Mouse (Mus musculus): ENCODE measurements around the gene Agtrap.
"Not testable (repeated sequence)": the region's sequence is repeated elsewhere in the genome, so short reads cannot be mapped to it uniquely, and the experiment has no call there.

Agtrap gene

DNA sequence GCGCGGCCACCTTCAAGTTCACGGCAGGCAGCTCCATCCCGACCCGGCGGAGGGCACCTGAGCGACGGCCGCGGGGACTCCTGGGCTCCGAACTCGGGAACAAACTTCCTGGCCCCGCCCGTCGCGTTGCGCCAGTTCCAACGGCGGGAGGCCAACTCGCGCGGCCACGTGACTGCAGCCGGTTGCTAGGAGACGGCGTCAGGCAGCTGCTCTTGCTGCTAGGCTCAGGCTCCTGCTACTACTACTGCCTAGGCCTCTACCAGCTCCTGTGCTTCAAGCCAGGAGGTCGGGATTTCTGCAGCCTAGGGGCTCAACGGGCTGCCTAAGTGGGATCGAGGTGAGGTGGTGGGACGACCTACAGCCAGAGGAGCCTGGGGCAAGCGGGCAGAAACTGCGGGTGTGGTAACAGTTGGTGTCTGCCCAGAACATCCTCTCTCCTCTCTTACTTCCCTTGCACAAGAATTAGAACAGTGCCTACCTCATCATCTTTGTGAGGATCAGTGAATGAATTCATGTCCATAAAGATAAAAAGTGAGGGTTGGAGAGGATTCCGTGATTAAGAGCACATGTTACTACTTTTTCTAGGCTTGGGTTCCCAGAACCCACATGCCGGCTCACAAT, at the start of gene Agtrap:
TSS of gene Agtrap (minus strand) at position 125 of the 621 bp plus-strand sequence.
- peak; percentile 72 to 83 for DNase-seq (ENCODE audit: low read depth in 1 of 2, low spot score in 2 of 2)

DNA sequence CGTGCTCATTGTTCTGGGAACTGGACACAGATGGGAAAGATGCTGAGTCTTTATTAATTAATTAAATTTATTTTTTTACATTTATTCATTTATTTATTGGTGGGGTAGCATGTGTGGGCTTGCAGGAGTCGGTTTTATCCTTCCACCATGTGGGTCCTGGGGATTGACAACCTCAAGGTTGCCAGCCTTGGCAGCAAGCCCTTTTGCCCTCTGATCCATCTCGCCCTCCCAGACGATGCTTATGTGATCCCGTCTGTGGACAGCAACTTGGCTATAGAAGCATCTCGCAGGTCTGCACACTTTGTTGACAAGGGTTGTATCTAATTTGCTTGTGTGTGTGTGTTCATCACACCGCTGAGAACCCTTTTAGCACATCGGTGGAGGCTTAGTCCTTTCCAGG, 49.7 kb upstream of the Agtrap start:
- no peak for DNase-seq (ENCODE audit: low read depth in 1 of 2, low spot score in 2 of 2)

DNA sequence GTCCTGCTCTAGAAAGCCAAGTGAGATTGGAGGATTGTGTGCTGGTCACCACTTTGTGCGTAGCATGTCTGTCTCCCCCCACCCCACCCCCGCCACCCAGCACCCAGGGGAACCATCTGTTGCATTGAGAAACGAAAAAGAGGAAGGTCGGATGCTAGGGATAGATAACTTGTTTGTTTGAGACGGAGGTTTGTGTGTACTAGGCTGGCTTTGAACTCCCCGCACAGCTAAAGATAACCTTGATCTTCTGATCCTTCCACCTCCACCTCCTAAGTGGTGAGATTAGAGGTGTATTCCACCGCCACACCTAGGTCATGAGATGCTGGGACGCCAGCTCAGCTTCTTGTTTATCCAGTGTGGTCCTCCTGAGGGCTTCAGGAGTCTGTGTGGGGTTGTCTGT, 47.2 kb upstream of the Agtrap start:
- DNase-seq (ENCODE audit: low read depth in 1 of 2, low spot score in 2 of 2): no peak

DNA sequence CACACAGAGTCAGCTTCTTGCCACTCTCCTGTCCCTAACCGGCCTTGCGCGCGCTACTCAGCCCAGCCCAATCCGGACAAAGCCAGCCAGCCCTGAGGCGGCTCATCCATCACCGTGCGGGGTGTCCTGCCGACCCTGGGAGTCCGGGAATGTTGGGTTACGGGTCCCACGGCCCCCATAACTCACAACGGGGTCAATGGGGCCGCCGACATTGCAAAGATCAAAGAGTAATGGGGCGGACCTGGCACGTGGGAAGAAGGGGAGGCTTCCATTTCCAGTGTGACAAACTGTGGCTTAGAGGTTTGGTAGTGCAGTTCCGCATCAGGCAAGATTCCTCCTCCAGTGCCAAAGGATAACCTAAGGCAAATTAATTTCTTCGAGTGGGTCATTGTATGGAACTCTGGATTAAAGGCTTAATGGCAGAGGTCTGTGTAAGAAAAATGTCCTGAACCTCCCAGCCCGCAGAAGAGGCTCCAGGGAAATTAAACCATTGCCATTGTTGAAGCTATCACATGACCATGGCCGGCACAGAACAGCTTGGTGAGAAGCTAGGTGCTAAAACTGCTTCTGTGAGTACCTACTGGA, 43.8 kb upstream of the Agtrap start:
- DNase-seq (ENCODE audit: low read depth in 1 of 2, low spot score in 2 of 2): no peak

DNA sequence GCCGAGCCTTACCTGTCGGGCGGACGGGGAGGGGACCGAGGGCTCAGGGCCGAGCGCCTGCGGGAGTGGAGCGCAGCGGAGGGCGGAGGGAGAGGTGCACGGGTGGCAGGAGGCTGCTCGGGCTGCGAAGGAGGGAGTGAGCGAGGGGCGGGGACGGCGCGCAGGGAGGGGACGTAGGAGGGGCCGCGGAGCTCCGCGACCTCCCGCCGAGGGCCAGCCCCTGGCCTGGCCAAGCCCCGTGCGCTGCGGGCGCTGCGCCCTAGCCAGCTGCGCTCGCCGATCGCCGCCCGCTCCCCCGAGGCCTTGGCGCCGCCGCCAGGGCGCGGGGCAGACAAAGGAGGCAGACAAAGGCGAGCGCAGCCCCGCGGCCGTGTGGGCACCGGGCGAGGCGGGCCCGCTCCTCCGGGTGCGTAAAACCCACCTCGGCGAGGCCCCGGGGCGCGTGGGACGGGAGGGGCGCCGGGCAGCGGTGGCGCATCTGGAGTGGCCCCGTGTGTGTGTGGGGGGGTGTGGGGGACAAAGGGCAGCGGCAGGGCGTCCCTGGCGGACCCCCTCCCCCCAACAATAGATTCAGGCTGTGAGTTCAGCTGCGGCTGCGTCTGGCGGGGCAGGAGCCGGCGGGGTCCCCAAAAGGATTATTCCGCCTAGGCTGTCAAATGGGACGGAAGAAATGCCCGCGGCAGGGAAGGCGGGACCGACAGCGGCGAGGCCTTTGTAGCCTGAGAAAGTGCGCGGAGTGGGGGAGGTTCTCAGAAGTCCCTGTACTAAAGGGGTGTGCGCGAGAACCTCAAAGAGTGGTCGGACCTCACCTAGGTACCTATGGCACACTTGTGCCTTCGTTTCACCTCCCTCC, 43.0 kb upstream of the Agtrap start, which contains the start of gene Draxin:
TSS of gene Draxin (minus strand) at position 138 of the 853 bp plus-strand sequence.
- no peak for DNase-seq (ENCODE audit: low read depth in 1 of 2, low spot score in 2 of 2)

DNA sequence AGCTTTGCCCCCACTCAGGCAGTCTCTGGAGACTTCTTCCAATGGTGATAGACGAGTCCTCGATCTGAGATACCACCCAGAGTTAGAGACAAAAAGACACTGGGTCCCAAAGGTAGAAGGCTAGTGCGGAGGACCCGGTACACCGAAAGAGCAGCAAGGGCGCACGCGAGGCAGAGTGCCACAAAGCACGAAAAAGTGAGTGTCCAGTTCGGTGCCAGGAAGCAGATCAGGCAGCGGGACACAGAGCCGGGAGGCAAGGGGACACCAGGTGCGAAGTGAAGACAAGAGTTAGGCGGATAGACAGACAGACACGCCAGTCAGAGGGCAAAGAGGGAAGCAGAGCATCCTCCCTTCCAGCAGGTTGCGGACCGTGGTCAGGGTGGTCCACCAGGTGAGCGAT, 42.3 kb upstream of the Agtrap start, which contains the start of gene Mad2l2:
TSS of gene Mad2l2 (plus strand) at position 252 of the 400 bp plus-strand sequence.
- DNase-seq (ENCODE audit: low read depth in 1 of 2, low spot score in 2 of 2): no peak

DNA sequence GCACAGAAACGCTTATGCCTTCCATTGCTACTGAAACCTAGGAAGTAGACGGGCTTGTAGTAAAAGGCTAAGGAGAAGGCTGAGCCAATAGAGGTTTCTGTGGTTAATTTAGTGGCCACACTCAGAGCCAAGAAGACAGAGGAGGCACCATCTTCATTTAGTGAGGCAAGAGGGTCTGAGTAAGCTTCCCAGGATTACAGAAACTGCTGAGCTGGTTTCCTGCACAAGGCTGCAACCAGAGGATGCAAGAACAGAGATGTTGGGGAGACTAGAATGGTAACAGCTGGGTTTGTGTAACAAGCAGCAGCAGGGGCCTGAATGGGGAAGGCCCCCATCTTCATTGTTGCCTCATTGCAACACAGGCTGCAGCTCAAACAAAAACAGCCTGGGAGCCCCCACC, 40.8 kb upstream of the Agtrap start:
- no peak for DNase-seq (ENCODE audit: low read depth in 1 of 2, low spot score in 2 of 2)

DNA sequence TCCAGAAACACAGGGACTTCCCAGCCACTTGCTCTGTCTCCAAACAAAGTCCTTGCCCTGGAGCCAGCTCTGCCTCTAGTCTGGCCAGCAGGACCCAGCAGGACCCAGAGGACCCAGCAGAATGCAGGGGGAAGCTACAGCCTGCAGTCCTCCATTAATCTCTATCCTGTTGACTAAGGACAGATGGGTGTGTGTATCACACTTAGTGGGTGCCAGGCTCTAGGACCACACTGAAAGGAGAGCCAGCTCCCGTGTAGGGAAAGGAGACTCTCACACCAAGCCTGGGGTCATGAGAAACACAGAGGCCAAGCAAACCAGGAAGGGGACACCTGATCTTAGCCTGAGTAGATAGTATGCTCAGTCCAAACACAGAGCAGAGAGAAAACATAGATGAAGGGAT, 40.4 kb upstream of the Agtrap start:
- no peak for DNase-seq (ENCODE audit: low read depth in 1 of 2, low spot score in 2 of 2)

DNA sequence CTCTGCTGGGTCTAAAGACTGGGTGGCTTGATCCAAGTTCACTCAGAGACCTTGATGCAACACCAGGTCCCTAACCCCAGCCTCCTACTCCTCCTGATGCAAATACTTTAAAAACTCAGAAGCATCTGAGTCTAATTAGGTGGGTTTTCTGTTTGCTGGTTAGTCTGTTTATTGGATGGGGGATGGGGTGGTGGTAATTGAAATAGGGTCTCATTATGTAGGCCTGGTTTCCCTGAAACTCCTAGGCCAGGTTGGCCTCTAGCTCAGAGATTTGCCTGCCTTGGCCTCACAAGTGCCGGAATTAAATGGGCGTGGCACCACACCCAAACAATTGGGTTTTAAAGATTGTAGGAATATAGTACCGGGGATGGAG, 34.8 kb upstream of the Agtrap start:
- no peak for DNase-seq (ENCODE audit: low read depth in 1 of 2, low spot score in 2 of 2)

DNA sequence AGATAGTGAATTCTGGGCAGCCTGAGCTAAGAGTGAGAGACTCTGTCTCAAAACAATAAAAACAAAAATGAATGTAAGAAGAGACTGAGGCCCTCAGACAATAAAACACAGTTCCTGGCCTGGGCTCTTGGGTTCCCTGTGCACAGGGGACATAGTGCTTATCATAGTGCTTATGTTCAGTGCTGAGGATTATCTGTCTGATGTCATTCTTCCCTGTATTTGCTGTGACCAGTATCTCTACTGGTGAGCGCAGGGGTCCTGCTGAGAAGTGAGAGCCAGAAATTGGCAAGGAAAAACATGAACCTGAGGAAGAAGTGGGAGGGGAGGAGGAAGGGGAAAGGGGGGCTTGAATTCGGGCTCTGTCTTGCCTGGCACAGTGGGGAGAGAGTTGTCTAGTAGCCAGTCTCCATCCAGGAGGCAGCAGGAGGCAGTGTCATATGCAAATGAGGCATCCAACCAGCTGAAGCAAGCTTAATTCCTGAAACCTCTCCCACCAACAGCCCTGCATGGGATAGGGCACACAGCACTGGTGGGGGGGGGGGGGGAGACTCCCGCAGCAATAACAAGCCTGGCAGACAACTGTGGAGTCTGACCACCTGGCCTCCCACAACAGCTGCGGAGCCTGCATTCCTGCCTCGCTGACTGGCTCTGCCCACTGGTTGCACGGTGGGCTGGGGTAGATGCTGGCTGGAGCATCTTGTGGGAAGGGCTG, 34.3 kb upstream of the Agtrap start:
- DNase-seq (ENCODE audit: low read depth in 1 of 2, low spot score in 2 of 2): no peak

DNA sequence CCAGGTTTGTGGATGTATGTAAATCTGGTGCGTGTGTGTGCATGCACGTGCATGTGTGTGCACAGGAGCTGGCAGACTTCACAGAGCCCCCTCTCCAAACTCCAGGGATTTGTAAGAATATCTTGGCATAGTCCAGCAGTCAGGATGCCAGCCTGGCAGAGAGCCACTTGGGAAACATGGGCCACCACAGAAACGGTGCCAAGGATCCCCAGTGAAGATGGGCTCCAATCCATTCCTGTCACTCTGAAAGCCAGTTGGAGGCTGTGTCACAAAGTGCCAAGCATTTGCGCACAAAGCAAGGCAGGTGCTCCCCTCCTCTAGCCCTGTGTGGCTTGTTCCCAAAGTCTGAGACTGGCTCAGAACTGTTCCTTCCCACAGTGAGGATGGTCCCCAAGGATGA, 33.5 kb upstream of the Agtrap start:
- DNase-seq (ENCODE audit: low read depth in 1 of 2, low spot score in 2 of 2): no peak

DNA sequence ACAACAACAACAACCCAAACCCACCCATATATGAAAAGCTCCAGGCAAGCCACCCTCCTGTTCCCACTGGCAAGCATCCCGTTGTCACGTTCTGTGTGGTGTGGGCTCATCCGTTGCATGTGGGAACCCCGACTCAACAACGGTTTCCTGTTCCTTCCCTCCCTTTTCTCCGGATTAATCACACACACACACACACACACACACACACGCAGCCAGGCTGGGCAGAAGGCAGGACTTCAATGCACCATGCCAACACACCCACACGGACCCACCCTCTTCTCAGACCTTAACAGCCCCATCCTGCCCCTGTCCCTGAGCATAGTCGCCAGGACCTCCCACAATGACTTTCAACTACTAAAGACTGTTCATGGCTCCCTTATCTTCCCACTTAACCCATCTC, 32.7 kb upstream of the Agtrap start:
- no peak for DNase-seq (ENCODE audit: low read depth in 1 of 2, low spot score in 2 of 2)

DNA sequence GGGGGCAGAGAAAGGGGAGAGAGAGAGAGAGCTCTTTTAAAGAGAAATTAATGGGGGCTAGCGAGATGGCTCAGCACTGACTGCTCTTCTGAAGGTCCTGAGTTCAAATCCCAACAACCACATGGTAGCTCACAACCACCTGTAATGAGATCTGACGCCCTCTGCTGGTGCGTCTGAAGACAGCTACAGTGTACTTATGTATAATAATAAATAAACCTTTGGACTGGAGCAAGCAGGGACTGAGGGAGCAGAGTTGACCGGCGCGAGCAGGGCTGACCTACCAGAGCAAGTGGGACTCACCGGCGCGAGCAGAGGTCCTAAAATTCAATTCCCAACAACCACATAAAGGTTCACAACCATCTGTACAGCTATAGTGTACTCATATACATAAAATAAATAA, 31.7 kb upstream of the Agtrap start:
- DNase-seq (ENCODE audit: low read depth in 1 of 2, low spot score in 2 of 2): not testable (repeated sequence)

DNA sequence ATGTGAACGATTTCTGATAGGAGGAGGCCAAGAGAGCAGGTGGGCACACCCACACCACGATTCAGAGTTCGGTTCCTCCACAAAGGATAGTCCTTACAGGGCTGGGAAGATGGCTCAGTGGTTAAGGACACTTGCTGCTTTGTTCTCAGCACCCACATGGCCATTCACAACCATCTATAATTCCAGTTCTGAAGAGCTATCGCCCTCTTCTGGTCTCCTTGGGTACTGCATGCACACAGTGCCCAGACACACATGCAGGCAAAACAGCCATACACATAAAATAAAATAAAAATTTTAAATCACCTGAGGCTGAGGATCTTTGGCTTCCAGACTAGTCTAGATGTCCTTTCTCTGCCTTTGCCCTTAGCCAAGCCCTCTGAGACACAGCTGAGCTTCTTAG, 29.6 kb upstream of the Agtrap start:
- DNase-seq (ENCODE audit: low read depth in 1 of 2, low spot score in 2 of 2): no peak

DNA sequence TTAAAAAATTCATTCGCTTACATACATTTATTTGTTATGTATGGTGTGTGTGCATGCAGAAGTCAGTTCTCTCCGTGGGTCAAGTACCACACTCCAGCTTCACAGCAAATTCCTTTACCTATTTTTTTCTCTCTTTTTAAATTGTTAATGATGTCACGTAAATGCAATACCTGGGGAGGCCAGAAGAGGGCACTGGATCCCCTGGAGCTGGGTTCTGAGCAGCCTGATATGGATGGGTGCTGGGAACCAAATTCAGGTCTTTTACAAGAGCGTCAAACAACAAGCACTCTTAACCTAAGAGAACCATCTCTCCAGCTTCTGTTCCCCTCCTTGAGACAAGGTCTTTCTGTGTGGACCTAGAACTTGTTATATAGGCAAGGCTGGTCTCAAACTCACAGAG, 28.8 kb upstream of the Agtrap start:
- DNase-seq (ENCODE audit: low read depth in 1 of 2, low spot score in 2 of 2): no peak

DNA sequence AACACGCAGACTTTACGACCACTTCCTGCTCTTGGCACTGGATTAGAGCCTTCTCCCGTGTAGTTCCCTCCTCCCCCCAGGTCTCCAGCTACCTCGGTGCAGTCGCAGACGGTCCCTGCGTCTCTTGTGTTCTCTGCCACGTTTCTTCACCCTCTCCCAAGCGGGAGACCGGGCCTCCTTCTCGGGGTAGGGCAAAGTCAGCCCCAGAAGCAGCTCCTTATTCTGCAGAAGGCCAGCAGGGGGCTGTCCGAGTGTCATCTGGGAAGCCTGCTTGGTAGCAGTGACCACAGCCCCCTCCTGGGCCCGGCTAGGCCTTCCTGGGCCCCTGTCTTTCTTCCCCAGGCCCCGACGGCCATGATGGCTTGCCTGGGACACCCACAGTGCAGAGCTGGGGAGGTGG, 27.6 kb upstream of the Agtrap start:
- DNase-seq (ENCODE audit: low read depth in 1 of 2, low spot score in 2 of 2): peak in 1 of 2 experiments; percentile 31

DNA sequence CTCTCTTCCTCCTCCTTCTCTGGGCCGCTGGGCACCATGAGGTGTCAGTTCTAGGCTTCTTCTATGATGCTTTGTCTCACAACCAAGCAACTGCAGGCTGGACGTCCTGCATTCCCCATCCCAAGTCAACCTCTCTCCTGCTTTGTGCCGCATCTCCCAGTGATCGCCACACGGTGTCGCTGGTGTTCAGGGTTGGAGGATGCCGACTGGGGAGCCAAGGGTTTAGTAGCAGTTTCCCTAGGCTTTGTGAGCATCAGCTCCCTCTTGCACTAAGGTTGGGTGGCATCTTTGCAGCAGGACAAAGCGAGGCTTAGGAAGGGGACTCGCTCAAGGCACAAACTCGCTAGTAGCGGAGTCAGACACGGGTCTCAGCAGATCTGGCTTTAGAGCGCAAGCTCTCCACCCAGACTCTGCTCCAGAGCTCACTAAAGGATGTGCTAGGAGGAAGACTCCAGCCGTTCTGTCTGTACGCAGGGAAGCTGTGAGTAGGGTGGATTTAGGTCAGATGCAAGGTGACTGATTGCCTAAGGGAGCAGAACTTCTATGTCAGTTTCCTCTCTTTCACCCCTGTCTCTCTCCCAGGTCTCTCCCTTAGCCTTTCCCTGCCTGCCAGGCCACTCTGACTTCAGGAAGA, 27.0 kb upstream of the Agtrap start:
- DNase-seq (ENCODE audit: low read depth in 1 of 2, low spot score in 2 of 2): peak; percentile 31 to 60

DNA sequence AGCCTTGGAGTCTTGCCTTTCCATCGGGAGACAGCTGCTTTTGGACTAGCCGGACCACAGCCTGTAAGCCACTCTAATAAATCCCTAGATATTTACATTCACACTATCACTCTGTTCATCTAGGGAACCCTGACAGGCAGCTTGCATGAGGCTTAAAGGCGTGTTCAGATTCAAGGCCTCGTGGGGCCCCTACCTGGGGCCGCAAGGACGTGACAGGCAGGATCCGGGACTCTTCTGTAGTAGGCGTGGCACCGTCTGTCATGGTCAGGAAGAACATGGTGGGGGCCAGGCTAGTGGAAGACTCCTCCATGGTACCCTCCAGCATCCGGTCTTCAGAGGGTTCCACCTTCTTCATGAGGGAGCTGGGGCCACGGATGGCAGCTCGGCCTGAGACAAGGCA, 24.7 kb upstream of the Agtrap start:
- no peak for DNase-seq (ENCODE audit: low read depth in 1 of 2, low spot score in 2 of 2)

DNA sequence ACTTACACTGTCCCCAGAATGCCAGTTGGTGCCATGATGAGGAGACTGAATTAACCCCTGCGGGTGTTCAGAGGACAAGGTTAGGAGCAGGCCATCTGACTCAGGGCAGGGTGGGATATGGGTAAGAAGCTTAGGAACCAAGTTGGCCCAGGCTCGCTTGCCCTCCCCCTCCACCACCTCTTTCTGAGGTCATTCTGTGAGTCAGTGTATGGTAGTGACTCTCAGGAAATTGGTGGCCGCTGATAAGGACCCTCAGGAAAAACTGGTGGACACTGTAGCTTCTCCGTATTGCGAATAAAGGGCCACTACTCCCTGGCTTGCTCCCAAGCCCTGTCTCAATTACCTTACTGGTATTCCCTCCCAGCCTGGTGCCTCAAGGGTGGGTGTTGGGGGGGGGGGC, 21.4 kb upstream of the Agtrap start:
- DNase-seq (ENCODE audit: low read depth in 1 of 2, low spot score in 2 of 2): no peak

DNA sequence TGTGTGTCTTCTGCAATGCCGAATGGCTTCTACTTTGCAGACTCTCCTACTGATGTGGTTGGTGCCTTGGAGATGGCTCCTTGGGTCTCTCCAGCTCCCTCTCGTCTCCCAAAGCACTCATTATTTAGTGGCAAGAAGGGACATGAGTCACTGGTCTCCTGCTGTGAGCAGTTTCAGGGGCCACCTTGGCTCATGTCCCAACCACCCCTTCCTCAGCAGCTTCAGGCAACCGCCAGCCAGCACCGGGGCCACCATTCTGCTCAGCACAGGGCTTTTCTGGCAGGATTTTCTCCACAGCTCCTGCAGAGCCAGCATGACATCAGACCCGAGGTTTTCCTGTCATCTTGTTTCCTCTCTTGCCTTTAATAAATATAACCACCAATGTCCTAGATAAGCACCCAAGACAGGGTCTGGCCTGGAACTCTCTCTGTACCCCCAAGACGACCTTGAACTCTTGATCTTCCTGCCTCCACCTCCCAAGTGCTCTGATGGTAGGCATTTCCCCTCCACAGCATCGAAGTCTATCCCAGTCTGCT, 20.8 kb upstream of the Agtrap start:
- DNase-seq (ENCODE audit: low read depth in 1 of 2, low spot score in 2 of 2): no peak

Data from monocyte, adult 2 months (primary cell).